Mouse (Mus musculus): ENCODE measurements around the gene Dtx4. TPM values are rescaled to one million over a fixed set of nuclear protein-coding genes. Genes with fewer than 3 reads are reported as not detected.
"Not testable (repeated sequence)": the region's sequence is repeated elsewhere in the genome, so short reads cannot be mapped to it uniquely, and the experiment has no call there.

Dtx4 gene
- 1 to 10 TPM; 2.9 to 3.7 TPM for total RNA-seq (2021)
- long read RNA-seq, experiment 1, full-length matches to known transcripts, result 3 of 5 reads
- long read RNA-seq, experiment 1, partial matches to known transcripts, result 1 of 5 reads
- long read RNA-seq, experiment 1, other reads (novel, unspliced or antisense), result 1 of 5 reads
- long read RNA-seq, experiment 2, full-length matches to known transcripts, result 2 of 2 reads
- long read RNA-seq, experiment 2, partial matches to known transcripts, result 0 of 2 reads
- long read RNA-seq, experiment 2, other reads (novel, unspliced or antisense), result 0 of 2 reads

DNA sequence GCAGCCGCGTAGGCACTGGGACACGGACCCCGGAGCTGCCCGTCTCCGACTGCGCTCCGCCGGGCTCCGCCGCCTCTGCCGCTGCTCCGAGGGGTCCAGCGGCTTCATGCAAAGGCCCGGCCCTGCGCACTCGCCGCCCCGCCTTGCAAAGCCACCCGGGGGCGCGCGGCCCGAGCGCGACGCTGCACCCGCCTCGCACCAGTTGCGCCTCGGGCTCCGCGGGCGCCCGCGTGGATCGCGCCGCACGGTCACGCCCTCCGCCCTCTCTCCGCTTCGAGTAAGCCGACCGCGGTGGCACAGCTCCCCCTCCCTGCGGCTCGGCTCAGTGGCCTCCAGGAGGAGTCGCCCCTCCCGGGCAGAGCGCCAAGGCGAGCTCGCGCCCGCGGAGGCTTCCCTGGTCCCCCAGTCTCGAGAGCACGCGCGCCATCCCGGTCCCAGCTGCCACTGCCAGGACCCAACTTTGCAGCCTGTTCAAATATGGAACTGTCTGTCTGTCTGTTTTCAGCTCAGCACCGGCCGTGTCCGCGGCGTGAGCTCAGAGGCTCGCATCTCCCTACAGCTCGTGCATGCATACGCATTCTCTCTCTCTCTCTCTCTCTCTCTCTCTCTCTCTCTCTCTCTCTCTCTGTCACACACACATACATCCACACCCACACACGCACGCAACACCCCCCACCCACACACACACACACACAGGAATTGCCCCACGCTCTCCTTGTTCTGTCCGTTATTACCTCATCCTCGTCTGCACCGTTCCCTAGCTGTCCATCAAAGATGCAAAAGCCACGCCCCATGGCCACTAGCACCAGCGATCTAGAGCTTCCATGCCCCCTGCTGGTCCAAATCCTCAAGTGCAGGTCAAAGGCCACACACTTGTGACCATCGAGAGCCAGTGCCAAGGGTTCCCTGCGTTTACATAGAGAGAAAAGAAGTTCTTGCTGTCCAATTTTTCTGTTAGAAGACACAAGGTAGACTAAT, at the start of gene Dtx4:
Dtx4 (minus strand) TSS at position 85 of the 978 bp plus-strand sequence.
- peak; percentile 96 for DNase-seq (ENCODE audit: low spot score)

- DNase-seq (ENCODE audit: low spot score), result no peak
Measured at GRCm38 (mm10) chr19:12550005-12550942, 49.0 kb upstream of the Dtx4 start.

DNA sequence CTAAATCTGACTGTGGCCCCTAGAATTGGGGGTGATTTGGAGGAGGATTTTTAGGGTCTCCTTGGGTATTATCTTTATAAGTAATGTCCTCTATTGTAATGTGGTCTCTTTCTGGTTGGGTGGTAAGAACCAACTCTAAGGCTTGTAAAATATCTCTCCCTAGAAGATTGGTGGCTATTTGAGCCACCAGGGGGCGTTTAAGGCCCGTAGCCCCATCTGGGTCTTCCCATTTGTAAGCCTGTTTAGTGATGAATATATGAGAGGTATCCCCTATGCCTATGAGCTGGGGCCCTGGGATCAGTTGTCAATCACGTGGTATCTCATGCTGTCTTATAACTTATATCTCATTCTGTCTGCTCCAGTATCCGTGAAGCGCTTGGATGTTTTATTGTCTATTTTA, 47.9 kb upstream of the Dtx4 start:
- peak; percentile 7 for DNase-seq (ENCODE audit: low spot score)

- not testable (repeated sequence) for DNase-seq (ENCODE audit: low spot score)
Measured at GRCm38 (mm10) chr19:12545440-12545839, 44.2 kb upstream of the Dtx4 start, which contains the start of gene Fam111a. Gene Fam111a, plus strand, starts transcription at chr19:12545740.

DNA sequence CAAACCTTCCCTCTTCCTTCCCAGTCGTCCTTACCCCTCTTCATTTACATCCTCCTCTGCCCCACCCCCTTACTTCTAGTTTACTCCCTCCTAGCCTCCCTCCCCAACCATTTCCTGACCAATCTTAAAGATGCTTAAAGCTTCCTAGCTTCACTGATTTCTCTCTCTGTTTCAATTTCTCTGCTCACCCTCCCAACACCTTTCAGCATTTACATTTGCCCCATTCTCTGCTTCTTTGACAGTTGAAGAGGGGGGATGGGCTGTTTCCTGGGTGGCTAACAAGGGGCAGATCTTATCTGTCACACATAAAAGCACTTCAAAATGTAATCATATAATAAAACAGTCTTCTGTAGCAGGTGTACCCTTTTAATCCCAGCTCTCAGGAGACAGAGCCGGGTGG, 40.4 kb upstream of the Dtx4 start:
- no peak for DNase-seq (ENCODE audit: low spot score)

GRCm38 (mm10) chr19:12540727-12541126, 39.5 kb upstream of the Dtx4 start:
- no peak for DNase-seq (ENCODE audit: low spot score)

GRCm38 (mm10) chr19:12539975-12540374, 38.7 kb upstream of the Dtx4 start:
- DNase-seq (ENCODE audit: low spot score), result no peak

- no peak for DNase-seq (ENCODE audit: low spot score)
Measured at GRCm38 (mm10) chr19:12537168-12537567, 35.9 kb upstream of the Dtx4 start.

DNA sequence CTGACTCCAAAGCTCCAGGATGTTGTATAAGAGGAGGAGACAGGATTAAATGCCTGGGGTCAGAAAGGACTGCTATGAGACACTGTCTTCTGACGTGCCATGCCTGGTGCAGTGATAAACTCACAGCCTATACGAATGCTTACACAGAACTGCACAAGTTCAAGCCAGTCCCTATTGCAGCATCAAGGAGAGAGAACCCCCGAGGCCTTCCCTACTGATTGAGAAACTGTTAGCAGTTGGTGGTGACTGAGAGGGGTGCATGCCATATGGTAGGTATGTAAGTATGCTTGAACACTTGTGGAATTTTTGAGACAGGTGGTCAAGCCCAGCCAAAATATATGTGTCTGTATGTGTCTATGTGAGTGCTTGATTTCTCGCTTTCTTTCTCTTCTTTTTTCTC, 22.1 kb upstream of the Dtx4 start:
- no peak for DNase-seq (ENCODE audit: low spot score)

DNA sequence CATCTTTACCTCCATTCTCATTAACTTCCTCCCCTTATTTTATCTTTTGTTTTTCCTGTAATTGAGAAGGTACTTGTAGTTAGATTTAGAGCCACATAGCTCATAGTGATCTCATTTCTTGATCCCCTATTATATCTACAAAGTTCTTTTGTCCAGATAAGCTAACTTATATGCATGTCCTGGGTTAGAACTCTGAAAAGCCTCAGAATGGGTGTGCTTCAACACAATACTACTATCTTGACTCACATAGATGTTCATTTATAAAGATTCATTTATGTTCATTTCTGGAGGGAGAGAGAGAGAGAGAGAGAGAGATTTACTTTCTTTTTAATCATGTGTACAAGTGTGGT, 17.3 kb upstream of the Dtx4 start:
- no peak for DNase-seq (ENCODE audit: low spot score)

DNA sequence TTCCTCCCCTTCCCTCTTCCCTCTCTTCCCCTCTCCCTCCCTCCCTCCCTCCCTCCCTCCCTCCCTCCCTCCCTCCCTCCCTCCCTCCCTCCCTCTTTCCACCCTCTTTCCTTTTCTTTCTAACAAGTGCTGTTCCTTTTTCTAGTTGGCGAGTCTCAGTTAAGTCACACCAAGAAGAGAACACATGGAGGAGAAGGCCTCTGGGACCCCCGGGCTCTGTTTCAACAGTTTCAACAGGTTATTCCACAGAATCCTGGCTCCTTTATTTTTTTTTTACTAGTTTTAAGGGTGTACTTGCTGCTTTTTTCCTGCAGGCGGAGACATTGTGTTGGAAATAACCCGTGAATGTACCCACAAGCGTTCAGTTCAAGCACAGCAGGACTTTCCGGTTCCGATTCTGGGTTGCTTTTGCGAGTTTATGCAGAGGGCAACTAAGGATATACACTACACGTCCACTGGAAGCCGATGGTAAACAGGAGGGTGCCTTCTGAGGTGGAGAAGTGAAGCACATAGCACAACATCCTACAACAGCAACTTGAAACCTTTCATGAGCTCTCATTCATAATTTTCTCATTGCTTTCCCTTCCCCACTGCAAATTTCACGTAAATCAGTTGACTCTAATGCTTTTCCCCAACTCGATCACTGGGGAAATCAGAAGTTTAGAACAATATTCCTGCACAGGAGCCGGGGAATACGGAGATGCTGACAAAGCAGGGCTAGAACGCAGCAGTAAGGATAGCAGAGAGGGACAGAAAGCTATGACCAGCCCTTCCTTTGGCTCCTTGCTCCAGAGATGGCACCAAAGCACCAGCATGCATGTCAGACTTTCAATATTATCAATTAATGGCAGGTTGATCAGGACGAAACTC, 16.7 kb upstream of the Dtx4 start:
- DNase-seq (ENCODE audit: low spot score), result peak; percentile 57

- DNase-seq (ENCODE audit: low spot score), result no peak
Measured at GRCm38 (mm10) chr19:12514621-12515020, 13.4 kb upstream of the Dtx4 start.

- DNase-seq (ENCODE audit: low spot score), result no peak
Measured at GRCm38 (mm10) chr19:12502756-12503155, 1.5 kb upstream of the Dtx4 start.

DNA sequence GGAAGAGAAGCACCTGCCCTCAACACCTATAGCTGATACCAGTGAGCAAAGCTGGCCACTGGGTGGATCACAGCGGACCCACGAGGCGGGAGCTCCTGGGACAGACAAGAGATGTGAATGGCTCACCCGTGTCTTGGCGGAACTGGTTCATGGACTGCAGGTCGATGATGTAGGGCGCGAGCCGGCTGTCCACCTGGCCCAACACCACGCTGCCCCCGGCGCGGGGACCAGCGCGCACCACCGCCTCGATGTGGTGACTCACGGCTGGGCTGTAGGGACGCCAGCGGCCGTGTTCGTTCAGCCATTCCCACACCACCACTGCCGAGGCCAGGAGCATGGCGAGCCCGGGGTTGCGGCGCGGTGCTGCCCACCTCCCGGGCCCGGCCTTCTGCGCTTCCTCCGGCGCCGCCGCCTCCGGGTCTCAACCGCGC, 358 bp downstream of the Dtx4 start:
- DNase-seq (ENCODE audit: low spot score), result peak; percentile 38

- peak; percentile 50 for DNase-seq (ENCODE audit: low spot score)
Measured at GRCm38 (mm10) chr19:12500124-12500523, 1.1 kb downstream of the Dtx4 start.

DNA sequence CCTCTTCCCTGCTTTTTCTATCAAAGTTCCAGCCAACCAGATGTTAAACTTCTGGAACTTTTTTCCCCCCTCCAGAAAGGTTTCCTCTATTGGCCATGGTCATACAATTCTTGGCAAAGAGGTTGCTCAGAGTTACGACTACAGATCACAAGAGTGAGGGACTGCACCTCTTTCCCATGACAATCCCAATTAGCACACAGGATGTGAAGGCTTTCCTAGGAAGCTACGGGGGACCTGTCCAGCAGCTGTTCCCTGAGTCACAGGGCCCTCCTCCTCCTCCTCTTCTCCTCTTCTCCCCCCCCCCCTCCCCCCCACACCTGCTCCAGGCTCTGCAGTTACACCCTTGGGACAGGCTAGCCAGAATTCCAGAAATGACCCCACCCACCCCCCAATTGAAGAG, 1.8 kb downstream of the Dtx4 start:
- no peak for DNase-seq (ENCODE audit: low spot score)

DNA sequence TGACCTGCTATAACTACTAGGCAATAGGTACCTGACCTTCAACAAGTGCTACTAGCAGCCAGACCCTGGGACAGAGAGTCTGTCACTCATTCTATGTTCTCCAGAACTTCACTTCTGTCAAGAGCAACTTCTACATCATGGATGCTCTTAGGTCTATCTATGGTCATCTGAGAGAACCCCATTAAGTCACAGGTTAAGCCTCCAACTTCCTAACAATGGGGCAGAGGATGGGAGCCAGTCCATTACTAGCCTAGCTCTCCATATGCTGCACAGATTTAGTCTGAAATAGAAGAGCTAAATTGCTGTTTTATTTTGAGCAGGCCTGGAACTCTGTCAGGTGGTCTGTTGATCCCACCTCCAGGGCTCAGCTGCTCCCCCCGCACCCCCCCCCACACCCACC, 2.3 kb downstream of the Dtx4 start:
- DNase-seq (ENCODE audit: low spot score), result no peak

GRCm38 (mm10) chr19:12498321-12498720, 2.9 kb downstream of the Dtx4 start:
- no peak for DNase-seq (ENCODE audit: low spot score)

DNA sequence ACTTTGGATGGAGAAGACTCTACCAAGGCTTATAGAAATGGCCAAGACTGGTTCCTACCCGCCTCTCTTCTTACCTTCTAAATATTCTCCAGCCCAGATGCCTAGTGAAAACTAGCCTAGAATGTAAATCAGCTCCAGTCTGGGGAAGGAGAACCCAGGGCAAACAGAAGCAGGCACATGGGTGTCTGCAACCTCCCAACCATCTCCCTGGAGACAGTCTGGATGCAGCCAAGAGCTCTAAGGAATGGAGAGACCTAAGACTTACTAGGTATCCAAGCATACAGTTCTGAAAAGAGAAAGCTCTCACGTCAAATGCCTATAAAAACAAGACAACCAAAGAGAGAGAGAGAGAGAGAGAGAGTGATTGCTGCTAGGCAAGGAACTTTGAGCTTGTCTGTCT, 3.3 kb downstream of the Dtx4 start:
- DNase-seq (ENCODE audit: low spot score), result no peak

- DNase-seq (ENCODE audit: low spot score), result peak; percentile 21
Measured at GRCm38 (mm10) chr19:12496241-12496640, 5.0 kb downstream of the Dtx4 start.
